Mouse (Mus musculus) mouse trophoblast stem cell (cell line): ENCODE measurements around the gene 1700019A02Rik.

Source experiments
- in situ Hi-C, 2 experiments: fragments of 300-500 bp; cut with MseI, MboI; formaldehyde crosslinking; loops; 2 replicates in 1 of 2; 3 replicates in 1 of 2; pipeline ENCODE4 v1.15.1; 2025

The 1700019A02Rik gene

GRCm38 (mm10) chr1:53187536-53187935 is at the start of gene 1700019A02Rik:
TSS of gene 1700019A02Rik (minus strand) at chr1:53187636.
- in situ Hi-C loops = no loop called here

- in situ Hi-C loops = no loop called here
These were observed 38.6 kb upstream of the 1700019A02Rik start for GRCm38 (mm10) chr1:53226063-53226462.

- in situ Hi-C loops = no loop called here
These were observed 38.2 kb upstream of the 1700019A02Rik start for GRCm38 (mm10) chr1:53225616-53226015.

GRCm38 (mm10) chr1:53224775-53225174 is 37.3 kb upstream of the 1700019A02Rik start:
- in situ Hi-C loops = no loop called here

- in situ Hi-C loops = no loop called here
These were observed 22.7 kb upstream of the 1700019A02Rik start for GRCm38 (mm10) chr1:53210136-53210535.

GRCm38 (mm10) chr1:53203902-53204301 is 16.5 kb upstream of the 1700019A02Rik start:
- in situ Hi-C loops = no loop called here

- in situ Hi-C loops = no loop called here
These were observed 14.3 kb upstream of the 1700019A02Rik start for GRCm38 (mm10) chr1:53201630-53202199.

GRCm38 (mm10) chr1:53194536-53194935 is 7.1 kb upstream of the 1700019A02Rik start:
- in situ Hi-C loops = no loop called here

- in situ Hi-C loops = no loop called here
These were observed 3.8 kb upstream of the 1700019A02Rik start for GRCm38 (mm10) chr1:53191234-53191633.

GRCm38 (mm10) chr1:53189620-53190019 is 2.2 kb upstream of the 1700019A02Rik start:
- in situ Hi-C loops = no loop called here

GRCm38 (mm10) chr1:53186301-53186700 is 1.1 kb downstream of the 1700019A02Rik start:
- in situ Hi-C loops = no loop called here

GRCm38 (mm10) chr1:53157715-53158114 is 29.7 kb downstream of the 1700019A02Rik start:
- in situ Hi-C loops = no loop called here

- in situ Hi-C loops = no loop called here
These were observed 64.4 kb downstream of the 1700019A02Rik start for GRCm38 (mm10) chr1:53123066-53123465.

- in situ Hi-C loops = no loop called here
These were observed 76.9 kb downstream of the 1700019A02Rik start for GRCm38 (mm10) chr1:53110561-53110960.
